Mouse (Mus musculus) liver, embryonic 13.5 days (tissue): Measurements from ENCODE around the gene Crtac1. TPM values are rescaled to one million over a fixed set of nuclear protein-coding genes. Genes with fewer than 3 reads are reported as not detected.

Experiments used
- ATAC-seq: fragments of 200-750 bp; cut with Nextera tagmentation; 2 replicates; pipeline ENCODE4 v1.8.0; 2017; ENCODE audit warnings: low read depth, mild to moderate bottlenecking, moderate number of reproducible peaks, moderate library complexity
- DNase-seq: peaks from one replicate; pipeline ENCODE4 v3.0.0; 2022
- H3K27ac ChIP-seq: fragments of 300-500 bp; sonication (generic); 2 replicates; pipeline ENCODE4 v1.5.1; 2015; ENCODE audit warnings: moderate library complexity, mild to moderate bottlenecking, inconsistent platforms
- H3K27me3 ChIP-seq: fragments of 300-500 bp; sonication (generic); 2 replicates; pipeline ENCODE4 v1.6.1; 2015; ENCODE audit warnings: mild to moderate bottlenecking, inconsistent platforms
- H3K36me3 ChIP-seq: fragments of 300-500 bp; sonication (generic); 2 replicates; pipeline ENCODE4 v1.6.1; 2015; ENCODE audit warnings: mild to moderate bottlenecking, inconsistent platforms
- H3K4me1 ChIP-seq: fragments of 300-500 bp; sonication (generic); replicated peaks from 2 replicates; pipeline ENCODE4 v1.6.1; 2015; ENCODE audit warnings: inconsistent platforms
- H3K4me2 ChIP-seq: fragments of 300-500 bp; sonication (generic); 2 replicates; pipeline ENCODE4 v1.6.1; 2015; ENCODE audit warnings: inconsistent platforms, mild to moderate bottlenecking, moderate library complexity
- H3K4me3 ChIP-seq: fragments of 300-500 bp; sonication (generic); replicated peaks from 2 replicates; pipeline ENCODE4 v1.5.1; 2015; ENCODE audit warnings: mild to moderate bottlenecking, inconsistent platforms
- H3K9ac ChIP-seq: fragments of 300-500 bp; sonication (generic); 2 replicates; pipeline ENCODE4 v1.6.1; 2015; ENCODE audit warnings: mild to moderate bottlenecking, inconsistent platforms
- H3K9me3 ChIP-seq: fragments of 300-500 bp; sonication (generic); replicated peaks from 2 replicates; pipeline ENCODE4 v1.6.1; 2016; ENCODE audit warnings: inconsistent platforms
- WGBS: fragments of 180-500 bp; shearing (Covaris S2); methylation state at CpG from one replicate; pipeline ENCODE4 v1.1.7; 2015; ENCODE audit not compliant: insufficient replicate concordance; 5-methylcytosine and 5-hydroxymethylcytosine counted together
- polyA plus RNA-seq: library from polyadenylated mRNA; unstranded; fragments of >200 nt; fragmentation: Nextera tagmentation; extraction: Ambion mirVana; gene quantifications from 2 replicates; pipeline ENCODE4 v1.2.1, GENCODE M21; 2015

Gene Crtac1
- polyA plus RNA-seq, 1 experiment from 2014 or later: 0.12 TPM

GRCm38 (mm10) chr19:42380321-42380980, 51.1 kb downstream of the Crtac1 start:
- no peak overlapping the region for H3K27ac ChIP-seq
- no peak overlapping the region for H3K4me2 ChIP-seq
- no peaks in the 10 kb centered on the region for H3K4me1 ChIP-seq
- H3K36me3 ChIP-seq: no peaks in the 10 kb centered on the region
- 5% methylated on average over 26 of the region's 26 CpGs for WGBS
- H3K27me3 ChIP-seq: peaks cover 55% of the 10 kb centered on the region
- H3K9ac ChIP-seq: no peak overlapping the region
- H3K9me3 ChIP-seq: no peaks in the 10 kb centered on the region
- H3K4me3 ChIP-seq: no peak overlapping the region
- no peak for ATAC-seq
- DNase-seq: no peak

- Histone ChIP-seq H3K4me1 (no peaks in the 10 kb centered on the region), H3K36me3 (no peaks in the 10 kb centered on the region), H3K9ac (no peak overlapping the region), H3K4me3 (no peak overlapping the region), H3K4me2 (no peak overlapping the region), H3K9me3 (no peaks in the 10 kb centered on the region), H3K27me3 (peaks cover 53% of the 10 kb centered on the region), H3K27ac (no peak overlapping the region)
- ATAC-seq: no peak
- DNase-seq: no peak
- WGBS: 38% methylated on average over 8 of the region's 8 CpGs
Measured at GRCm38 (mm10) chr19:42379798-42380197, 51.8 kb downstream of the Crtac1 start.

DNA sequence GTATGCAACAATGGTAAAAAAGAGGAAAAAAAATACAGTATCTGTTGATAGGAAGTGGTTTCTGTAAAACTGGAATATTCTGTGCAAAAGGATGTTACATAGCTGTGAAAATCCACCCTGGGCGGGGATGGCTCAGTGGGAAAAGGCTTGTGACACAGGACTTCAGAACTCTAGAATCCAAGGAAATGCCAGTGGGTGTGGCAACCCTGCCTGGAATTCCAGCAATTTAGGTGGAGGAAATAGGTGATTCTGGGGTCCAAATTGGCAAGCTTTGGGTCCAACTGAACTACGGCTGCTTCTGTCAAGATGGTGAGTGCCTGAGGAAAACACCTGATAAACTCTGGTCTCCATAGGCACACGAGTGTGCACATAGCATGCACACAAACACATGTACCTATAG, 54.4 kb downstream of the Crtac1 start:
- no peak overlapping the region for H3K4me2 ChIP-seq
- DNase-seq (no peak), ATAC-seq (no peak)
- H3K27ac ChIP-seq: no peak overlapping the region
- H3K9me3 ChIP-seq: no peaks in the 10 kb centered on the region
- H3K9ac ChIP-seq: no peak overlapping the region
- no peaks in the 10 kb centered on the region for H3K4me1 ChIP-seq
- H3K36me3 ChIP-seq: no peaks in the 10 kb centered on the region
- H3K4me3 ChIP-seq: no peak overlapping the region
- 51% methylated on average over 3 of the region's 3 CpGs for WGBS
- peaks cover 36% of the 10 kb centered on the region for H3K27me3 ChIP-seq

- Histone ChIP-seq H3K4me1 (no peaks in the 10 kb centered on the region), H3K27me3 (no peaks in the 10 kb centered on the region), H3K4me3 (no peak overlapping the region), H3K4me2 (no peak overlapping the region), H3K9me3 (no peaks in the 10 kb centered on the region), H3K9ac (no peak overlapping the region), H3K27ac (no peak overlapping the region), H3K36me3 (no peaks in the 10 kb centered on the region)
- ATAC-seq (no peak), DNase-seq (no peak)
- WGBS: 72% methylated on average over 4 of the region's 4 CpGs
Measured at GRCm38 (mm10) chr19:42363551-42363950, 68.0 kb downstream of the Crtac1 start.

GRCm38 (mm10) chr19:42358406-42358805, 73.2 kb downstream of the Crtac1 start:
- no peaks in the 10 kb centered on the region for H3K27me3 ChIP-seq
- no peak overlapping the region for H3K4me2 ChIP-seq
- no peaks in the 10 kb centered on the region for H3K36me3 ChIP-seq
- 45% methylated on average over 7 of the region's 7 CpGs for WGBS
- no peak overlapping the region for H3K4me3 ChIP-seq
- DNase-seq (no peak), ATAC-seq (no peak)
- H3K27ac ChIP-seq: no peak overlapping the region
- H3K9ac ChIP-seq: no peak overlapping the region
- no peaks in the 10 kb centered on the region for H3K9me3 ChIP-seq
- no peaks in the 10 kb centered on the region for H3K4me1 ChIP-seq

- Histone ChIP-seq H3K4me3 (no peak overlapping the region), H3K4me2 (no peak overlapping the region), H3K9ac (no peak overlapping the region), H3K4me1 (no peaks in the 10 kb centered on the region), H3K9me3 (no peaks in the 10 kb centered on the region), H3K27me3 (no peaks in the 10 kb centered on the region), H3K27ac (no peak overlapping the region), H3K36me3 (no peaks in the 10 kb centered on the region)
- DNase-seq (no peak), ATAC-seq (no peak)
- 60% methylated on average over 5 of the region's 5 CpGs for WGBS
Measured at GRCm38 (mm10) chr19:42356854-42357253, 74.7 kb downstream of the Crtac1 start.

DNA sequence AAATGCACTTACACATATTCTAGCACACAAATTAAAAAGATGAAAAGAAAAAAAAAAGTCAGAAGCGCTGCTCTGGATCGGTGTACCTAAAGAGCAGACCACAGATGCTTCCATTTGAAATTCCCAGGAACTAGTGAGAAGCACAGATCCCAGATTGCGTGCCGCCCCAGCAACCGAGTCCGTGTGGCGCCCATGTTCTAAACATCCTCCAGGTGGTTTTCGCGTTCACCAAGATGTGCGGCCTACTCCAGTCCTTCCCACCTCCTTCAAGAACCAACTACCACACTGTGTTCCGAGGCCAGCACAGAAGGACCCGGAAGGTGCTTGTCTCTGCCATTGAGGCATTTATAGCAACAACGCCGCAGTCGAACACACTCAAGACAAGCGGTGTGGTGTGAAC, 76.1 kb downstream of the Crtac1 start:
- no peaks in the 10 kb centered on the region for H3K36me3 ChIP-seq
- no peak overlapping the region for H3K27ac ChIP-seq
- DNase-seq: no peak
- H3K4me3 ChIP-seq: no peak overlapping the region
- no peak overlapping the region for H3K9ac ChIP-seq
- ATAC-seq: no peak
- H3K9me3 ChIP-seq: no peaks in the 10 kb centered on the region
- no peaks in the 10 kb centered on the region for H3K4me1 ChIP-seq
- H3K4me2 ChIP-seq: no peak overlapping the region
- H3K27me3 ChIP-seq: no peaks in the 10 kb centered on the region
- 84% methylated on average over 16 of the region's 16 CpGs for WGBS

DNA sequence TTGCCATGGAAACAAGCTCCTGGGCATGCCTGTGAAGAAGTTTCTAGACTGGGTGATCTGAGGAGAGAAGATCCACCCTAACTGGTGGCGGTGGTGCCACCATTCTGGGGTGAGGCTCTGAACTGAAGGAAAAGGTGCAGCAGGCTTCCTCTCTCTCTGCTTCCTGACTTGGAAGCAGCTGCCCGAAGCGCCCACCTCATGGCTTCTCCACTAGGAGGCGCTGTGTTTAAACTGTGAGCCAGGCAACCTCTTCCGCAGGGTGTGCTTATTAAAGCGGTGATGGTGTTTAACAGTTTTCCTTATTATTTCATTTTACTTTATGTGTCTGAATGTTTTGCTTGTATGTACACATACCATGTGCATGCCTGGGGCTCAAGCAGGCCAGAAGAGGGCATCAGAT, 90.4 kb downstream of the Crtac1 start:
- Histone ChIP-seq H3K9me3 (no peaks in the 10 kb centered on the region; the same call in 1 of the 2 replicates), H3K4me3 (no peak overlapping the region), H3K4me2 (no peak overlapping the region), H3K27me3 (no peaks in the 10 kb centered on the region), H3K27ac (no peak overlapping the region), H3K9ac (no peak overlapping the region), H3K4me1 (no peaks in the 10 kb centered on the region), H3K36me3 (no peaks in the 10 kb centered on the region)
- WGBS: 38% methylated on average over 6 of the region's 6 CpGs
- DNase-seq: no peak
- no peak for ATAC-seq

- no peak overlapping the region for H3K4me3 ChIP-seq
- ATAC-seq (no peak), DNase-seq (no peak)
- no peaks in the 10 kb centered on the region for H3K27me3 ChIP-seq
- no peak overlapping the region for H3K9ac ChIP-seq
- no peaks in the 10 kb centered on the region for H3K36me3 ChIP-seq
- no peaks in the 10 kb centered on the region for H3K9me3 ChIP-seq
- no peak overlapping the region for H3K4me2 ChIP-seq
- H3K27ac ChIP-seq: no peak overlapping the region
- H3K4me1 ChIP-seq: no peaks in the 10 kb centered on the region
- 36% methylated on average over 9 of the region's 9 CpGs for WGBS
Measured at GRCm38 (mm10) chr19:42332081-42332736, 99.4 kb downstream of the Crtac1 start.

DNA sequence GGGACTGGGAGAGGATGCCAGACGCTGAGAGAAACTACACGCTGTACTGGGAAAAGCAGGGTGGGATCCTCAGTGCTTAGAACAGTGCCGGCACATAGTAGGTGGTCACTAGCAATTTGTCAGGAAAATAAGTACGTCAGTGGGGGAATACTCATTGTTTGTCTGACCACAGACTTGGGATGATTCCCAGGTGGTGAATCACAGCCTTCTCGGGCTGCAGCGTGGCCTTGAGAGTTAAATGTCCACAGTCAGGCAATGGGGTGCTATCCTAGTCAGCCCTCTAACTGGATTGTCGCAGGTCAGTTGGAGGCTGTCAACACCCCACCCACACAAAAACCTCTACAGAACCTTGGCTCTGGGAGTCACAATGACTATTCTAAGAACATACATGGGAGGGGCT, 100.1 kb downstream of the Crtac1 start:
- WGBS: 75% methylated on average over 7 of the region's 7 CpGs
- no peak overlapping the region for H3K27ac ChIP-seq
- DNase-seq: no peak

DNA sequence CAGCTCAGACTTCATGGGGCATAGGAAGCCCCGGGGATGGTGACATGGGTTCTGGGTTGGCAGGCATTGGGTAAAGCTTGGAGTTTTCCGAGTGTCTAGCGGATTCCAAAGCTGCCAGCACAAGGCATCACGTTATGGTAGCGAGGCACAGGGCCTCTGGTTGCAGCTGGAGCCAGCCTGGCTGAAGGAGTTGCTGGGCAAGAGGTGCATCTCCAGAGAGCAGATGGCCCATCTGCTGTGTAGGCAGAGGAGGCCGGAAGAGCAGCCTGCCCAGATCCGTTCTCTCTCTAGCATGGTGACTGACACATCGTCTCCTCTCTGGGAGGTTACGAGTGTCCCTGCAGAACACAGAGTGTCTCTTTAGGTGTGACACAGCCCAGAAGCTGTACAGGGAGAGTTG, 103.4 kb downstream of the Crtac1 start:
- DNase-seq (no peak), ATAC-seq (no peak)
- no peak overlapping the region for H3K4me3 ChIP-seq
- 72% methylated on average over 9 of the region's 9 CpGs for WGBS
- no peaks in the 10 kb centered on the region for H3K4me1 ChIP-seq
- no peak overlapping the region for H3K9ac ChIP-seq
- no peaks in the 10 kb centered on the region for H3K27me3 ChIP-seq
- H3K36me3 ChIP-seq: no peaks in the 10 kb centered on the region
- H3K27ac ChIP-seq: no peak overlapping the region
- H3K4me2 ChIP-seq: no peak overlapping the region
- no peaks in the 10 kb centered on the region for H3K9me3 ChIP-seq

More for the DNA sequence above, 100.1 kb downstream of the Crtac1 start:
- no peak overlapping the region for H3K4me2 ChIP-seq
- H3K9ac ChIP-seq: no peak overlapping the region
- H3K4me3 ChIP-seq: no peak overlapping the region
- no peaks in the 10 kb centered on the region for H3K4me1 ChIP-seq
- no peaks in the 10 kb centered on the region for H3K9me3 ChIP-seq
- H3K36me3 ChIP-seq: no peaks in the 10 kb centered on the region
- ATAC-seq: no peak
- no peaks in the 10 kb centered on the region for H3K27me3 ChIP-seq

GRCm38 (mm10) chr19:42325894-42326293, 105.7 kb downstream of the Crtac1 start:
- Histone ChIP-seq H3K4me3 (no peak overlapping the region), H3K4me1 (no peaks in the 10 kb centered on the region), H3K9me3 (no peaks in the 10 kb centered on the region), H3K27me3 (no peaks in the 10 kb centered on the region), H3K4me2 (no peak overlapping the region), H3K27ac (no peak overlapping the region), H3K9ac (no peak overlapping the region), H3K36me3 (no peaks in the 10 kb centered on the region)
- no peak for ATAC-seq
- 6% methylated on average over 11 of the region's 11 CpGs for WGBS
- no peak for DNase-seq
